Mouse (Mus musculus): Measurements from ENCODE around the gene Ltv1. TPM values are rescaled to one million over a fixed set of nuclear protein-coding genes. Genes with fewer than 3 reads are reported as not detected.

The Ltv1 gene
- polyA plus RNA-seq (2015; fragmentation: Nextera tagmentation; extraction: Ambion mirVana) = 52.7 and 58.9 TPM in 2 replicates

DNA sequence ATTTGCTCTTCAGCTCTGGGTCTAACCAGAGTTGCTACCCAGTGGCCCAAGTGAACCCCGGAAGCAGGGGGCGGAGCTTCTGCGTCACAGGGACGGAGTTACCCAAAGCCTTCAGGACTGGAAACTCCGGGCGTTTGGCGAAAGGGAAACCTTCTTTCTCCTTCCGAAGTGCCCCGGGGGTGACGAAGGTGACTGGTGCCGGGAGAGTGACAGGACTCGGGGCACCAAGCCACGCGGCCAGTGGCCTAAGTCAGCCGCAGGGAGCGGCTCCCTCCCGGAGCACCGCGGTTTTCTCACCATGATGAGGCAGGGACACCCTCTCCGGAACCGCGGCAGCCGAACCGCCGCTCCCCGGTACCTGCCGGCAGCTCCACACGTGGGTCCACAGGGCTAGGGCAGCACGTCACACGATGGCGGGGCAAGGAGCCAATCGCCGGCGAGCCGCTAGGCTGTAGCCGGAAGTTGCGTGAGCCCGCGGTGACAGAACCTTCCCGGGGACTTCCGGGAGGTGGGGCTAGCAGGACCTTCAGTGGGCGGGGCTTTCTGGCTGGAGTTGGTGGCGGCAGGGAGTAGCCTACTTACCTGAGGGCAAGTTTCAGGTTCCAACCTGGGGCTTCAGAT, at the start of gene Ltv1:
Ltv1 (minus strand) TSS at position 438 of the 621 bp plus-strand sequence.
- peak within 1 kb of the TSS; percentile 87 for H3K9ac ChIP-seq (ENCODE audit: low read depth, low read length)
- peaks cover 15% of the 10 kb centered on the region for H3K36me3 ChIP-seq (ENCODE audit: insufficient read depth, low read length)
- H3K4me3 ChIP-seq (replicated peaks; ENCODE audit: low read depth, low read length) = peak within 1 kb of the TSS; percentile 95
- WGBS = under 1% methylated on average over 43 of the region's 43 CpGs
- no peaks in the 10 kb centered on the region for H3K27me3 ChIP-seq (ENCODE audit: insufficient read depth, low read length)
- peak within 1 kb of the TSS; percentile 87 for H3K4me2 ChIP-seq (ENCODE audit: low read length)
- peak; percentile 100 for ATAC-seq (replicated peaks; ENCODE audit: low FRiP score, low read depth)
- H3K27ac ChIP-seq = peak within 1 kb of the TSS; percentile 89
- H3K9me3 ChIP-seq (replicated peaks; ENCODE audit: low read length) = no peaks in the 10 kb centered on the region
- no peaks in the 10 kb centered on the region; the same call in 1 of the 2 replicates for H3K4me1 ChIP-seq (replicated peaks; ENCODE audit: insufficient read depth, low read length)
- DNase-seq (ENCODE audit: low spot score) = peak; percentile 98
- no peak for TF ChIP-seq CTCF (IDR thresholded peaks at IDR 0.05; ENCODE audit: low read depth)

DNA sequence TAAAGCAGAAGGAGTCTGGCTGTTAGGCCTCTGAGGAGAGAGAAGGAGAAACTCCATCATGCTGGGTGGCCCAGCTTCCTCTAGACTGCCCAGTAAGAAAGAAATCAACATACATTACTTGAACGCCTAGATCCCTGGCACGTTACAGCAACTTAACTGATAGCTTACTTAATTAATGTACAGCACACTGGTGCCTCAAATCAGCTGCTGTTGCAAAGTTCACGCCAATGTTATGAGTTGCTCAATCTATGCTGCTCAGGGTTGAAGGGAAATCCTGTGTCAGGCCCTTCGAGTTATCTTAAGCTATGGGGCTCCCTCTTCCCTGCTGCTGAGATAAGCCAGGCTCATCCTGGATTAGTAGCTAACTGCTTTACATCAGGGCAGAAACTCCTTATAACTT, 47.5 kb upstream of the Ltv1 start:
- TF ChIP-seq CTCF (IDR thresholded peaks at IDR 0.05; ENCODE audit: low read depth) = no peak
- Histone ChIP-seq H3K9ac (ENCODE audit: low read depth, low read length) (no peak overlapping the region), H3K4me2 (ENCODE audit: low read length) (no peak overlapping the region), H3K4me1 (replicated peaks; ENCODE audit: insufficient read depth, low read length) (no peaks in the 10 kb centered on the region), H3K36me3 (ENCODE audit: insufficient read depth, low read length) (peaks cover 16% of the 10 kb centered on the region; the same call in 1 of the 2 replicates), H3K27me3 (ENCODE audit: insufficient read depth, low read length) (no peaks in the 10 kb centered on the region), H3K9me3 (replicated peaks; ENCODE audit: low read length) (no peaks in the 10 kb centered on the region), H3K27ac (no peak overlapping the region), H3K4me3 (replicated peaks; ENCODE audit: low read depth, low read length) (no peak overlapping the region)
- ATAC-seq (replicated peaks; ENCODE audit: low FRiP score, low read depth) (no peak), DNase-seq (ENCODE audit: low spot score) (no peak)
- WGBS = 67% methylated on average over 4 of the region's 4 CpGs

- H3K9me3 ChIP-seq (replicated peaks; ENCODE audit: low read length) = no peaks in the 10 kb centered on the region
Measured at GRCm38 (mm10) chr10:13238188-13238587, 45.2 kb upstream of the Ltv1 start.

GRCm38 (mm10) chr10:13236866-13237265, 43.9 kb upstream of the Ltv1 start:
- H3K27me3 ChIP-seq (ENCODE audit: insufficient read depth, low read length) = no peaks in the 10 kb centered on the region
- WGBS = 92% methylated on average over 5 of the region's 5 CpGs
- H3K9me3 ChIP-seq (replicated peaks; ENCODE audit: low read length) = no peaks in the 10 kb centered on the region
- H3K9ac ChIP-seq (ENCODE audit: low read depth, low read length) = no peak overlapping the region
- H3K4me1 ChIP-seq (replicated peaks; ENCODE audit: insufficient read depth, low read length) = no peaks in the 10 kb centered on the region
- H3K27ac ChIP-seq = no peak overlapping the region
- no peak overlapping the region for H3K4me2 ChIP-seq (ENCODE audit: low read length)
- H3K36me3 ChIP-seq (ENCODE audit: insufficient read depth, low read length) = 0 out of 2 replicates have a peak, but pooled peaks cover 9% of the 10 kb centered on the region
- H3K4me3 ChIP-seq (replicated peaks; ENCODE audit: low read depth, low read length) = no peak overlapping the region
- DNase-seq (ENCODE audit: low spot score) (no peak), ATAC-seq (replicated peaks; ENCODE audit: low FRiP score, low read depth) (no peak)
- no peak for TF ChIP-seq CTCF (IDR thresholded peaks at IDR 0.05; ENCODE audit: low read depth)

More at GRCm38 (mm10) chr10:13238188-13238587, 45.2 kb upstream of the Ltv1 start:
- DNase-seq (ENCODE audit: low spot score) (no peak), ATAC-seq (replicated peaks; ENCODE audit: low FRiP score, low read depth) (no peak)
- 79% methylated on average over 4 of the region's 4 CpGs for WGBS
- H3K4me2 ChIP-seq (ENCODE audit: low read length) = no peak overlapping the region
- H3K27ac ChIP-seq = no peak overlapping the region
- H3K9ac ChIP-seq (ENCODE audit: low read depth, low read length) = no peak overlapping the region
- H3K4me3 ChIP-seq (replicated peaks; ENCODE audit: low read depth, low read length) = no peak overlapping the region
- H3K36me3 ChIP-seq (ENCODE audit: insufficient read depth, low read length) = 0 out of 2 replicates have a peak, but pooled peaks cover 9% of the 10 kb centered on the region
- H3K4me1 ChIP-seq (replicated peaks; ENCODE audit: insufficient read depth, low read length) = no peaks in the 10 kb centered on the region
- no peak for TF ChIP-seq CTCF (IDR thresholded peaks at IDR 0.05; ENCODE audit: low read depth)
- H3K27me3 ChIP-seq (ENCODE audit: insufficient read depth, low read length) = no peaks in the 10 kb centered on the region

GRCm38 (mm10) chr10:13234503-13234902, 41.5 kb upstream of the Ltv1 start:
- TF ChIP-seq CTCF (IDR thresholded peaks at IDR 0.05; ENCODE audit: low read depth) = no peak
- Histone ChIP-seq H3K27ac (no peak overlapping the region), H3K27me3 (ENCODE audit: insufficient read depth, low read length) (no peaks in the 10 kb centered on the region), H3K9ac (ENCODE audit: low read depth, low read length) (no peak overlapping the region), H3K4me1 (replicated peaks; ENCODE audit: insufficient read depth, low read length) (no peaks in the 10 kb centered on the region), H3K4me2 (ENCODE audit: low read length) (no peak overlapping the region), H3K36me3 (ENCODE audit: insufficient read depth, low read length) (peaks cover 12% of the 10 kb centered on the region; the same call in 1 of the 2 replicates), H3K4me3 (replicated peaks; ENCODE audit: low read depth, low read length) (no peak overlapping the region), H3K9me3 (replicated peaks; ENCODE audit: low read length) (no peaks in the 10 kb centered on the region)
- no peak for ATAC-seq (replicated peaks; ENCODE audit: low FRiP score, low read depth)
- 64% methylated on average over 3 of the region's 3 CpGs for WGBS
- DNase-seq (ENCODE audit: low spot score) = peak; percentile 34

DNA sequence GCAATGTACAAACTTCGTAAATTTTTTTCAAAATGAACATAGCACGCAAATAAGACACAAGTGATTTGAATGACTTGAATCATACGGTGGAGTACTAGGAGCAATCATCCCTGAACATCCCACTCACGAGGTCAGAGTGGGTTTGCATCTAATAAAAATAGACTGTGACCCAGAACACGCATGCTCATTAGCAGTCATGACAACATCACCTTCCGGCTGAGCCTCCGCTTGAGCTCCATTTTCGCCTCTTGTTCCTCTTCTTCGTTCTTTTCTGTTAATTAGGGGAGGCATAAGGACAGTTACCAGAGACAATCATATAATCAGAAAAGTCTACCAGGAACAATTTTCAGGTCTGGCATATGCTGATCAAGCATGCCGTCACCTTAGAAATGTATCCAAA, 41.0 kb upstream of the Ltv1 start:
- Histone ChIP-seq H3K4me1 (replicated peaks; ENCODE audit: insufficient read depth, low read length) (no peaks in the 10 kb centered on the region), H3K4me3 (replicated peaks; ENCODE audit: low read depth, low read length) (no peak overlapping the region), H3K27ac (no peak overlapping the region), H3K4me2 (ENCODE audit: low read length) (no peak overlapping the region), H3K36me3 (ENCODE audit: insufficient read depth, low read length) (peaks cover 7% of the 10 kb centered on the region; the same call in 1 of the 2 replicates), H3K9me3 (replicated peaks; ENCODE audit: low read length) (no peaks in the 10 kb centered on the region), H3K9ac (ENCODE audit: low read depth, low read length) (no peak overlapping the region), H3K27me3 (ENCODE audit: insufficient read depth, low read length) (no peaks in the 10 kb centered on the region)
- DNase-seq (ENCODE audit: low spot score) = no peak
- TF ChIP-seq CTCF (IDR thresholded peaks at IDR 0.05; ENCODE audit: low read depth) = no peak
- no peak for ATAC-seq (replicated peaks; ENCODE audit: low FRiP score, low read depth)
- WGBS = 67% methylated on average over 10 of the region's 10 CpGs

Measured in kidney, postnatal 0 days (tissue).